Mouse (Mus musculus) spleen, postnatal 36 days (tissue): ENCODE measurements around the gene Spz1.
A peak's percentile ranks its signal among the peaks of the same experiment; 100 is the strongest.

ENCODE experiments used
- DNase-seq, 2 experiments: peaks; one replicate each; pipeline ENCODE4 v3.0.0; 2022; ENCODE audit warnings: low spot score in 2 of 2, mixed read lengths in 1 of 2

Spz1 gene

GRCm38 (mm10) chr13:92576072-92576471 is at the start of gene Spz1:
Gene Spz1, minus strand, starts transcription at chr13:92576172.
- no peak for DNase-seq

DNA sequence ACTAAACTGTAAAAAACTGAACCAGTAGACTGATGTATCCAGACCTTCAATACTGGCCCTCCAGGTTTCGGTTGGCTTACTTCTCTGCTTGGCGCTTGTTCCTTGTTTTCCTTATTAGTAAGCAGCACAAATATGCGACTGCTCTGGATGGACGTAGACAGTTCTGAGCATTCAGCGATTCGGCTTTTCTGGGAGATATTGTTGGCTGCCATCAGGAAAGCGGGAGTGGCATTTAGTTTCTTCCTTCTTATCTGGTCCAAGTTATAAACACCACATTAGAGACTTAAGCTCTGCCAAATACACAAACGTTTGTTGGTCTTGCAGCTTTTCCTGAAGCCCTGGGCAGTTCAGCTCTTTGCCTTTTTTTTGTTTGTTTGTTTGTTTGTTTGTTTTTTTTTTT is 40.5 kb upstream of the Spz1 start:
- no peak for DNase-seq

DNA sequence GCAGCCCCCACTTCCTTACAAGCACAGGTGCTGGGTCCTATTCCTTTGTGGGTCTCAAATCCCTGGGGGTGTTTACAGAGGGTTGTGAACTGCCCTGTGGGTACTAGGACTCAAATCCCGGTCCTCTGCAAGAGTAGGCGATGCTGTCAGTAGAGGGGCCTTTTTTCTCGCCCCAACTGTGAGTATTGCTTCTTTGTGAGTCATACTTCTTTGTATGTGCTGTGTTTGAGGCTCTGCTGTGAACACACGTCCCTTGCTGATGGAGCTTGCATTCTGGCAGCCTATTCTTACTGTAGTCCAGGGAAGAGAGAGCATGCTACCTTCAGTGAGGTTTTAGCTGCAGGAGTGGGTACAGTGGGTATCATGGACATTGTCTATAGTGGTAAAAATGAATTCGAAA is 39.2 kb upstream of the Spz1 start:
- DNase-seq = no peak

- DNase-seq = no peak
These were observed 37.1 kb upstream of the Spz1 start for GRCm38 (mm10) chr13:92613094-92613493.

DNA sequence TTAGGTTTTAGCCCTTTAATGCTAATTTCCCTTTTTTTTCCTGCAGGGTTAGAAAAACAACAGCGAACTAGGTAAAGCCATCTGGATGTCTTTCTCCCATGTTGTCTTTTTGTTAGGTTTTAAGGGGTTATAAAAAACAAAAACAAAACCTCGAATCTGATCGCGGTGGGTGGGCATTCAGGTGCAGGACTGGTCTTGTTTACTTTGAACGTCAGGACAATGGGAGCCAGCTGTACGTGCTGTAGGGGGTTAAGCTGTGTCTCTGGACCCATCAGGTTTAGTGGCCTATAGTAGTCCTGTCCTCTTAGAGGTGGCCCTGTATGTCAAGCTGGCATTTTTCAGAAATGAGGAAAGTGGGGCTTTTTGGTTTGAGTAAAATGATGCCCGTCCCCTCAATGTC is 35.9 kb upstream of the Spz1 start:
- DNase-seq = no peak

GRCm38 (mm10) chr13:92611254-92611784 is 35.3 kb upstream of the Spz1 start:
- DNase-seq = peak in 1 of 2 experiments; percentile 17

DNA sequence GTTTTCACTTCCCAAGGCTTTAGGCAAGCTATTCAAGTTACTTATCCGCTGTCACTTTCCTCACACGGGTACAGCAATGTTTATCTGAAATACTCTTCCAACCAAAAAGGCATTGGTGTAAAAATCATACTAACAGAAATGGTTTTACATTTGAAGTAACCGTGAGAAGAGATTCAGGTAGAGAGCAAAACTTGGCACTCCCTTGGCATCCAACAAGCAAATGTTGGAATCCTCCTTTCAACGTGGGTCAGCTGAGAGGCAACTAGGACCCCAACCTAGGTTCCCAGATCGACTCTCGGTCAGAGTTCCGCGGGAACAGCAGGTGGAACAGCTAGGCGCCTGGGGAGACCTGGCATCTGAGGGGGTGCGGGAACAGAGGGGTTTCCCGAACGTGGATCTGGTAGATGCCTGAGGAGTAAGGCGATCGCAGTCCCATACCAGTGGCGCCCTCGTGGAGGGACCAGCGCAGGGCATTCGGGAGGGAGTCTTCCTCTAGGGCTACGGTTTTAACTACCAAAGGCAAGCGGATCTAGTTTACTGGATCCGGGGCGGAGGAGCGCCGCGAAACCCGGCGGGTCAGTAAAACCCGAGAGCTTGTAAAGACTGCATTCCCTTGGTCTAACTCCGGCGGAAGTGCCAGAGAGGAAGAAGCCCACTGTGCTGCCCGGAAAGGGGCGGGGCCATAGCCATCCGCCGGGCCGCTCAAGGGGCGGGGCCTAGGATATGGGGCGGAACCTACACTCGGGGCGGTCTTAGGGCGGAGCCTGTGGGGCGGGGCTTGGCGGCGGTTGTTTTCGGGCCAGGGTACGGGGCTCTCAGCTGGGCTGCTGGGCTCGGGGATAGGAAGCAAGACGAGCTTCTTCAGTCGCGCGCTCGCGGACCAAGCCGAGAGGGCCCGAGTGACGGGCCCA is 34.6 kb upstream of the Spz1 start, which contains the start of gene Serinc5:
Gene Serinc5 (plus strand): TSS at position 781 of the 911 bp plus-strand sequence.
- peak; percentile 97 for DNase-seq

DNA sequence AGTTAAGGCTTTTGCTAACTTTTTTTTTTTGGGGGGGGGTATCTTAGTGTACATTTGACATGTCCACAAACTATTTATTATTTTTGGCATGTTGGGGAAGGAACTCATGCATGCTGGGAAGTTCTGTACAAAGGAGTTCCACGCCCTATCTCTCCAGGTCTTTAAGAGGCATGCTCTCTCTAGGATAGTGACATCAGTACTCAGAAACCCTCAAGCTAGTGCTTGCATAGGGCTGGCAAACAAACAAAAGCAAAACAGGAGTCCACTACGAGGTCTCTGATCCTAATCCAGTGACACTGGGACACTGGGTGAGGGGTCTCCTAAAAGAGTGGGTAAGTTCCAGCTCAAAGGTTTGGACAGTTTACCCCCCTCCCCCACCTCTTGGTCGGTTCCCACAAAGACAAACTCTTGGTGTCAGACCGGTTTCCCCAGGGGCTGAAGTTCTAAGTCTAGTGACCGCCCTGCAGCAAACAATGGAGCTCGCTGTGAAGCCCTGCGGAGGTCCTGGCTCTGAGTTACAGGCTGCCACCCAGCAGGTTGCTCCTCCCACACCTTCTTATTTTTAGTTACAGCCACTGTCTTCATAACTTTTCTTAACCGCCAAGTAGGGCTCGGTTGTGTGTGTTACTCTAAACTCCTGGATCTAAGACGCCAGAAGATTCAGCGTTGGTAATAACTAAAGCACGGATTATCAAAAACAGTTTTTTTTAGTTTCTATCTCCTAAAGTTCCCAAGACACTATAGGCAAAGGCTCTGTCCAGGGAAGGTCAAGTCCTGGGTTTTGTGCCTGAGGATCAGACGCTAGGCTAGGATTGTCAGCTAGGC is 33.7 kb upstream of the Spz1 start:
- DNase-seq = peak; percentile 46 to 51

- DNase-seq = peak in 1 of 2 experiments; percentile 20
These were observed 29.3 kb upstream of the Spz1 start for GRCm38 (mm10) chr13:92605306-92605705.

DNA sequence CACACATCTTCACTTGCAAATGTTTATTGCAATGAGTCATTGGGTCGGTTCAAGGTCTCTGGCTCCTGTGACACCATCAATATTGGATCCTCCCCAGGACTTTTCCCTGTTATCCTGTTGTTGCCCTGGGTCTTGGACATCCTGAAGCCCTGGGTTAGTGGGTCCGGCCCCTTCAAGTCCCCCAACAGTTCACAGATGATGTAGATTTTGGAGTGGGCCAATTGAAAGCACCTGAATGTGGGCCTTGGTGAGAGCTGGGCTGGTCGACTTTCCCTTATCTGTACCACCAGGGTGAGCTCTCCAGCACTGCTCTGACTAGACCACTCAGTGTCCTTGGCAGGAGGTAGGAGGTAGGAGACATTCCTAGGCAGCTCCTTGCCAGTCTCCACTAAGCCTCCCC is 19.5 kb upstream of the Spz1 start:
- peak; percentile 13 to 26 for DNase-seq

- DNase-seq = no peak
These were observed 18.9 kb upstream of the Spz1 start for GRCm38 (mm10) chr13:92594907-92595306.

- no peak for DNase-seq
These were observed 18.5 kb upstream of the Spz1 start for GRCm38 (mm10) chr13:92594481-92594880.

DNA sequence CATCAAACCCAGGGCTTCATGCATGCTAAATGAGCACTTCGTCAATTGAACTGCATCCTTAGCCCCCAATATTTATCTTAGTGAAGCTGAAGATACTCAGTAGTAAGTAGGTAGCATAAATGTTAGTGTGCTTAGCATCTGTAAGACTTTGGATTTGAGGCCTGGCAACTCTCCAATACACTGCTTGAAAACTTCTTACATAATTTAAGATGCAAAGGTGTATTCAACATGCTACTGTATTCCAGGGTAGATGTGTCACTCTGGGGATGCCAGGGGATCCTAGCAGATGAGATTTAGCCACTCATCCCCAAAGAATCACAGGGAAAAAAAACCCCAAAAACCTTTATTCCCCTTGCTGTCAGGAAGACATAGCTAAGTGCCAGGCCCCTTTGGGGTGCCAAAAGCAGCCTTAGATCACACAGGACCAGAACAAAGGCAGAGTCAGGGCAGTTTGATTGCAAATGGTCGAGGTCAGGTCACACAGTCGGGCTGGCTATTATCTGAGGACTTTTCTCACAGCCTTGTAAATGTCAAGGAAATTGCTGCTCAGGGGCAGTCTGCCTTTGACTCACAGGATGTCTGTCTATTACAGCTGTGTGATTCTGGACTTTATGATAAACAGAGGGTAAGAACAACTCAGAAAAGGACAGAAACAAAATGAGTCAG is 17.9 kb upstream of the Spz1 start:
- no peak for DNase-seq

GRCm38 (mm10) chr13:92592786-92593635 is 17.0 kb upstream of the Spz1 start:
- peak; percentile 55 to 66 for DNase-seq

GRCm38 (mm10) chr13:92592268-92592785 is 16.4 kb upstream of the Spz1 start:
- no peak for DNase-seq

- DNase-seq = no peak
These were observed 15.3 kb upstream of the Spz1 start for GRCm38 (mm10) chr13:92591225-92591624.

- no peak for DNase-seq
These were observed 13.3 kb upstream of the Spz1 start for GRCm38 (mm10) chr13:92589255-92589654.

DNA sequence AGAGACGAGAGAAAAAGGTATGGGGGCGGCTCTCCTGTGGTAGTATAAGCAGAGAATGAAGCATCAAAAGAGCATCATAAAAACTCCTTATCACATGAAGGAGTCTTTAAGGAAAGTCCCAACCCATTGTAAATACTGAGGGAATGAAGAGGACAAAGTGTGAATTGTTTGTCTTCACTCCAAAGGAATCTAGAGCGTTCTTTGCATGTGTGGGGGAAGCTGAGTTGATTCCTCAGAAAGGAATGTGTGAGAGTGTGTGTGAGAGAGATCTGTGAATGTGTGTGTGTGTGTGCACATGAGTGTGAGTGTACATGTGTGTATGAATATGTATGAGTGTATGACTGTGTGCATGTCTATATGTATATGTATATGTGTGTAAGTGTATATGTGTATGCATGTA is 12.7 kb upstream of the Spz1 start:
- no peak for DNase-seq

DNA sequence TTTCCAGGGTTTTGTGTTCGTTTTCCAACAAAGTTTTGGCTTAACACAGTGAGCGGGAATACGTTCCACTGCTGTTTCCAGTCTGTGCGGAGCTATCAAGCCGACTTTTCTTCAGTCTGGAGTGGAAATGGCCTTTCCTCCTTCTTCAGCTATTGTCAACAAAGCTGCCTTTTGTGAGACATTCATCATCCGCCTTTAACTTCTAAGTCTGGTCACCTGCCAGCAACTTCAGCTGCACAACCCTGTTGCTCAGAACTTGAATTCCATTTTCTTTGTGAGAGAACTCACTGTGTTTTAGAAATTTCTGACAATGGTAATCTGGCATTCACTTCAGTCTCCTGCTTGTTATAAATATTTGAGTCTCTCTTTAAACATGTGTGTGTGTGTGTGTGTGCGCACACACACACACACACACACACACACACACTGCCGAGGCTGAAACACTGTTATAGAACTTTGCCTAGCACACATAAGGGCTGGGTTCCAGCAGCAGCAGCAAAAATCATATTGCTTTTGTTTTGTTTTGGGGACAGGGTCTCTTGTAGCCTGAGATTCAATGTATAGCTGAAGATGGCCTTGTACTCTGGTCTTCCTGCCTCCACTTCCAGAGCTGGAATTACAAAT is 8.2 kb upstream of the Spz1 start:
- no peak for DNase-seq
